Mouse (Mus musculus): ENCODE data around the gene Hist1h2ab.

- TF ChIP-seq CTCF (IDR thresholded peaks at IDR 0.05; ENCODE audit: low read depth): no peak
- TF ChIP-seq EP300 (optimal IDR thresholded peaks at IDR 0.05): no peak
These were observed 21.8 kb downstream of the Hist1h2ab start for GRCm38 (mm10) chr13:23772561-23773313.

Data from stomach, postnatal 0 days (tissue).